Mouse (Mus musculus) layer of hippocampus, postnatal 10 days (tissue): ENCODE data around the gene Armc12. TPM values are rescaled to one million over a fixed set of nuclear protein-coding genes. Genes with fewer than 3 reads are reported as not detected.

Source experiments
- DNase-seq, 2 experiments: peaks; one replicate each; pipeline ENCODE4 v3.0.0; 2021; ENCODE audit warnings: low spot score in 2 of 2
- microRNA-seq, 2 experiments: library from miRNA; unstranded; fragments of <30 nt; microRNA quantifications; one replicate each; pipeline ENCODE4 v1.2.0; 2021
- total RNA-seq, 2 experiments: library from RNA; stranded (reverse); gene quantifications; 2 replicates each; pipeline ENCODE4 v1.2.3; 2021

The Armc12 gene
- total RNA-seq, 2 experiments from 2014 or later: not detected

- peak; percentile 54 to 57 for DNase-seq
Measured at GRCm38 (mm10) chr17:28580396-28580795, 49.8 kb downstream of the Armc12 start.

DNA sequence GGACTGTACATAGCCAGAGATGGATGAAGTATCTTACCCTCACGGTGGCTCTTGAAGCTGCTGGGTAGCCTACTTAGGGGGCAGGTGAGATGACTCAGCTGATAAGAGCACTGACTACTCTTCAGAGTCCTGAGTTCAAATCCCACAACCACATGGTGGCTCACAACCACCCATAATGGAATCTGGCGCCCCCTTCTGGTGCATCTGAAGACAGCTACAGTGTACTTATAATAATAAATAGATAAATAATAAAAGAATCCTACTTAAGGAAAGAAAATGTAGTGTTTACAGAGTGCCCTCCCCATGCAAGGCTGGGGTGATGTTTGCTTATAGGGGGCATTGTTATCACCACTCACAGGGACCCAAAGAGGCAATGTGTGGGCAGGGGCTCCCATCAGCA is 50.5 kb downstream of the Armc12 start:
- DNase-seq: no peak

DNA sequence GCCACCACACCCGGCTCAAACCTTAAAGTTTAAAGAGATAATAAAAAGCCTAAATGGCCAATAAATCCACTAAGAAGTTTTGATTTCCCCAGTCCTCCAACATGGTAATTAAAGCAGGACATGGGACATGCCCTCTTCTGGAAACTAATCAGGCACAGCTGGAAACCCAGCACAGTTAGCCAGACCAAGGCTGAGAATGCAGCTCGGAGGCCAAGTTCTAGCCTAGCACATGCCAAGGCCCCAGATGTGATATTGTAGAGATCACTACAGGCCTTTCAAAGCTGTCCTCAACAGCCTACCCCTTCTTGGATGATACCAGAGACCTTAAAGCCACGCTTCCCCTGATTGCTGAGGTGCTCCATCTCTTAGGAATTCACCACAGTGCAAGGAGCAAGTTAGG is 55.9 kb downstream of the Armc12 start:
- no peak for DNase-seq

- DNase-seq: no peak
Measured at GRCm38 (mm10) chr17:28588591-28588990, 58.0 kb downstream of the Armc12 start.

Small RNAs within 50 kb of the gene (microRNA-seq; reads per million reads assigned to microRNA genes)
- gene Gm25195 (0 reads per million in 2 experiments), gene Mir6969 (0 reads per million in 2 experiments)

Other genes starting within 250 kb of the Armc12 start
- gene Fance, start 217.3 kb upstream of the Armc12 start, total RNA-seq: 10 to 100 TPM; 26.0 to 36.2 TPM
- gene Rpl10a, start 202.3 kb upstream of the Armc12 start, total RNA-seq: 100 to 1,000 TPM; 503 to 535 TPM
- 1 to 10 TPM; 5.6 to 6.1 TPM for gene Tead3, start 180.0 kb upstream of the Armc12 start, total RNA-seq
- gene Tulp1, start 165.6 kb upstream of the Armc12 start, total RNA-seq: under 1 TPM in 1 of 2 experiments, not detected in 1; 0.41 TPM
- gene Fkbp5, start 13.3 kb upstream of the Armc12 start, total RNA-seq: 10 to 100 TPM; 42.8 to 45.6 TPM
- gene Clpsl2, start 18.6 kb downstream of the Armc12 start, total RNA-seq: not detected
- not detected for gene Clps, start 30.0 kb downstream of the Armc12 start, total RNA-seq
- 1 to 10 TPM; 6.0 to 6.1 TPM for gene Lhfpl5, start 44.8 kb downstream of the Armc12 start, total RNA-seq
- 100 to 1,000 TPM; 103 to 105 TPM for gene Srpk1, start 91.9 kb downstream of the Armc12 start, total RNA-seq
- 1 to 10 TPM; 7.4 to 9.0 TPM for gene Slc26a8, start 159.4 kb downstream of the Armc12 start, total RNA-seq
- gene Mapk14, start 160.5 kb downstream of the Armc12 start, total RNA-seq: 10 to 100 TPM; 55.4 to 60.4 TPM
- 1 to 10 TPM; 1.9 to 2.4 TPM for gene AC170998.1, start 195.3 kb downstream of the Armc12 start, total RNA-seq
- gene Mapk13, start 238.5 kb downstream of the Armc12 start, total RNA-seq: 1 to 10 TPM in 1 of 2 experiments, under 1 TPM in 1; 0.96 to 2.2 TPM